Mouse (Mus musculus) pancreas, adult 10 weeks (tissue): ENCODE results near the gene Cacng3. TPM values are rescaled to one million over a fixed set of nuclear protein-coding genes. Genes with fewer than 3 reads are reported as not detected.

Source experiments
- polyA plus RNA-seq: library from polyadenylated mRNA; stranded (reverse); fragments of 350-450 nt; fragmentation: Illumina TruSeq; extraction: RNeasy Lipid Tissue Mini Kit (QIAGEN cat#74804); gene quantifications from one replicate; pipeline ENCODE4 v1.2.3, GENCODE M21; 2015; ENCODE audit warnings: low read depth, low replicate concordance; ENCODE audit not compliant: insufficient read depth

Cacng3 gene
- polyA plus RNA-seq = not detected

GRCm38 (mm10) chr7:122670442-122670872 is at the start of gene Cacng3:
TSS of gene Cacng3 (plus strand) at chr7:122670492.

